ENCODE assay signal across 27 mouse cellular contexts in genomic region chr10:25380746-25381481, GRCm38 (mm10). TPM values are rescaled to one million over a fixed set of nuclear protein-coding genes. Genes with fewer than 3 reads are reported as not detected.
A peak's percentile ranks its signal among the peaks of the same experiment; 100 is the strongest.
DNase-seq lines count a peak whose midpoint lies in the region; ATAC-seq and TF ChIP-seq lines count a peak whose summit lies in the region.
"Had no signal": no experiment of that assay in that cellular context is flagged by ENCODE, and none has a peak within 500 bp of the region (broad histone marks: within the 10 kb centered on the region; RNA-seq: fewer than 3 reads in every experiment).

No protein-coding gene starts in this region.

- peak; percentile 66; the same call in 1 of the 2 replicates for ATAC-seq in megakaryocyte, adult 5-6 weeks (ENCODE audit: poor library complexity, severe bottlenecking)
- ATAC-seq in forebrain, postnatal 0 days: no peak
- ATAC-seq: hindbrain, postnatal 0 days; intestine, embryonic 15.5 days had no signal

- DNase-seq in liver, adult 2 months (ENCODE audit: extremely low read depth, low read depth, low spot score): peak; percentile 28
- DNase-seq in liver: no peak
- DNase-seq in 416B (ENCODE audit: low read depth): peak; percentile 71
- DNase-seq in NIH3T3 (ENCODE audit: low read depth): peak; percentile 78
- DNase-seq in left cerebral cortex, adult 2 months (ENCODE audit: extremely low spot score in 1 of 2, low spot score in 2 of 2): no peak
- DNase-seq in forebrain, postnatal 0 days: no peak
- no peak for DNase-seq in right cerebral cortex, adult 2 months (ENCODE audit: low spot score in 2 of 2)
- DNase-seq: cerebellum, adult 2 months; cerebellum, postnatal 25 days; gastrocnemius, postnatal 25 days; heart, postnatal 10 days; kidney, adult 2 months; kidney, postnatal 4 days; right cerebral cortex, postnatal 14 days had no signal

- no peak overlapping the region for H3K9ac ChIP-seq in liver, adult 2 months (ENCODE audit: low read depth, low read length)
- H3K9ac ChIP-seq in forebrain, postnatal 0 days: no peak overlapping the region
- H3K9ac ChIP-seq: embryonic facial prominence, embryonic 12.5 days; heart, embryonic 13.5 days; intestine, embryonic 15.5 days; limb, embryonic 15.5 days; liver, embryonic 15.5 days; midbrain, embryonic 12.5 days had no signal

- no peaks in the 10 kb centered on the region for H3K27me3 ChIP-seq in liver, adult 2 months (ENCODE audit: control insufficient read depth, insufficient read depth, low read length)
- H3K27me3 ChIP-seq in forebrain, postnatal 0 days (ENCODE audit: insufficient read depth, low read length): no peaks in the 10 kb centered on the region
- H3K27me3 ChIP-seq: embryonic facial prominence, embryonic 12.5 days; heart, embryonic 13.5 days; intestine, embryonic 15.5 days; limb, embryonic 15.5 days; liver, embryonic 15.5 days; megakaryocyte, embryonic 14.5 days; midbrain, embryonic 12.5 days had no signal

- no peaks in the 10 kb centered on the region; the same call in 1 of the 2 replicates for H3K79me2 ChIP-seq in liver, adult 2 months (ENCODE audit: control insufficient read depth, insufficient read depth, low read length)

- no peak overlapping the region for H3K27ac ChIP-seq in liver, adult 2 months (replicated peaks; ENCODE audit: insufficient read depth, low read depth, low read length)
- no peak overlapping the region for H3K27ac ChIP-seq in left cerebral cortex, adult 2 months
- H3K27ac ChIP-seq in forebrain, postnatal 0 days (ENCODE audit: low read depth, low read length): no peak overlapping the region
- H3K27ac ChIP-seq: hindbrain, postnatal 0 days; intestine, embryonic 15.5 days; kidney, postnatal 0 days; liver, embryonic 15.5 days; midbrain, embryonic 12.5 days had no signal

- no peaks in the 10 kb centered on the region; the same call in 1 of the 2 replicates for H3K36me3 ChIP-seq in liver, adult 2 months (ENCODE audit: control insufficient read depth, insufficient read depth, low read length)
- no peaks in the 10 kb centered on the region for H3K36me3 ChIP-seq in forebrain, postnatal 0 days (ENCODE audit: insufficient read depth)
- H3K36me3 ChIP-seq: G1E; intestine, embryonic 15.5 days; liver, embryonic 15.5 days; midbrain, embryonic 12.5 days had no signal

- H3K4me3 ChIP-seq in liver, adult 2 months (ENCODE audit: insufficient read depth, low read depth, low read length): no peak overlapping the region
- H3K4me3 ChIP-seq in left cerebral cortex, adult 2 months: no peak overlapping the region
- H3K4me3 ChIP-seq in forebrain, postnatal 0 days (ENCODE audit: low read depth, low read length): no peak overlapping the region
- H3K4me3 ChIP-seq: embryonic facial prominence, embryonic 12.5 days; erythroblast, embryonic 14.5 days; heart, embryonic 13.5 days; intestine, embryonic 15.5 days; limb, embryonic 15.5 days; liver, embryonic 15.5 days; megakaryocyte, embryonic 14.5 days; midbrain, embryonic 12.5 days had no signal

- no peak for TF ChIP-seq POLR2A in liver, adult 2 months (IDR thresholded peaks at IDR 0.05; ENCODE audit: extremely low read depth, insufficient read depth, low read length)

- 44% methylated on average over 6 of the region's 6 CpGs for WGBS in liver, adult 2 months
- 89% methylated on average over 6 of the region's 6 CpGs for WGBS in forebrain, postnatal 0 days

- H3K9me3 ChIP-seq in forebrain, postnatal 0 days (ENCODE audit: low read length): no peaks in the 10 kb centered on the region
- H3K9me3 ChIP-seq: embryonic facial prominence, embryonic 12.5 days; G1E; heart, embryonic 13.5 days; intestine, embryonic 15.5 days; limb, embryonic 10.5 days; limb, embryonic 15.5 days; liver, embryonic 15.5 days; megakaryocyte, embryonic 14.5 days; midbrain, embryonic 12.5 days had no signal

- intact Hi-C loops in left cerebral cortex, adult 2 months (cut with DNase I): no loop called here

- TF ChIP-seq CTCF in liver, adult 2 months (IDR thresholded peaks at IDR 0.05; ENCODE audit: low read depth, low read length): no peak
- no peak for TF ChIP-seq CTCF in left cerebral cortex, adult 2 months (IDR thresholded peaks at IDR 0.05)
- no peak for TF ChIP-seq CTCF in forebrain, postnatal 0 days (IDR thresholded peaks at IDR 0.05; ENCODE audit: low read depth)

- H3K4me1 ChIP-seq in liver, adult 2 months (ENCODE audit: control insufficient read depth, insufficient read depth, low read length): no peaks in the 10 kb centered on the region
- no peaks in the 10 kb centered on the region for H3K4me1 ChIP-seq in forebrain, postnatal 0 days (ENCODE audit: insufficient read depth)
- H3K4me1 ChIP-seq: intestine, embryonic 15.5 days; liver, embryonic 15.5 days had no signal

- no peak overlapping the region for H3K4me2 ChIP-seq in forebrain, postnatal 0 days (ENCODE audit: low read depth)
- H3K4me2 ChIP-seq: embryonic facial prominence, embryonic 12.5 days; intestine, embryonic 15.5 days; limb, embryonic 15.5 days; liver, embryonic 15.5 days; midbrain, embryonic 12.5 days had no signal

RNA-seq across cellular contexts. Expression of gene Epb41l2, which starts 21.3 kb away (rescaled TPM):
- total RNA-seq in liver, adult 2 months (2014; rRNA removed): 17.4 and 21.3 TPM in 2 replicates
- 4.6 and 6.8 TPM in 2 replicates for polyA plus RNA-seq in liver, adult 2 months (2012; rRNA removed)
- total RNA-seq in megakaryocyte, adult 5-6 weeks (2015): 52.6 and 58.2 TPM in 2 replicates
- 51.8 and 52.0 TPM in 2 replicates for total RNA-seq in megakaryocyte, adult 5-6 weeks (2017)
- total RNA-seq in left cerebral cortex, adult 2 months (2021): 100 to 1,000 TPM; 123 to 127 TPM
- total RNA-seq in forebrain, postnatal 0 days (2014; rRNA removed): 40.3 and 49.4 TPM in 2 replicates
- polyA plus RNA-seq in forebrain, postnatal 0 days (2015; fragmentation: Nextera tagmentation; extraction: Ambion mirVana): 13.2 and 19.3 TPM in 2 replicates
- polyA plus RNA-seq: G1E had no signal

Comparison
In these comparisons a context has a peak if more than half of its experiments do, and no peak if none do; other contexts are left out.
1. DNase-seq: peak in liver, adult 2 months (single experiment), 416B (single experiment) and NIH3T3 (single experiment); none in liver (single experiment), left cerebral cortex, adult 2 months (0 of 2), forebrain, postnatal 0 days (single experiment) and right cerebral cortex, adult 2 months (0 of 2).